Mouse (Mus musculus) heart, adult 2 months (tissue): ENCODE results near the gene Wnt8b. TPM values are rescaled to one million over a fixed set of nuclear protein-coding genes. Genes with fewer than 3 reads are reported as not detected.

ENCODE experiments used
- DNase-seq, 2 experiments: peaks; one replicate each; pipeline ENCODE4 v3.0.0; 2021
- H3K27ac ChIP-seq: fragments of 200-600 bp; 2 replicates; pipeline ENCODE4 v1.8.1; 2022
- H3K27me3 ChIP-seq: fragments of 200-500 bp; 2 replicates; pipeline ENCODE4 v1.6.1; 2012; ENCODE audit warnings: mild to moderate bottlenecking, low read length, inconsistent platforms, mixed read lengths; ENCODE audit not compliant: control insufficient read depth, insufficient read depth
- H3K36me3 ChIP-seq: fragments of 200-500 bp; 2 replicates; pipeline ENCODE4 v1.6.1; 2012; ENCODE audit warnings: low read length, inconsistent platforms; ENCODE audit not compliant: control insufficient read depth, insufficient read depth
- H3K4me1 ChIP-seq: fragments of 200-500 bp; 2 replicates; pipeline ENCODE4 v1.6.1; 2011; ENCODE audit warnings: low read length; ENCODE audit not compliant: control insufficient read depth, insufficient read depth
- H3K4me3 ChIP-seq: fragments of 200-600 bp; 2 replicates; pipeline ENCODE4 v1.8.1; 2022
- H3K79me2 ChIP-seq: fragments of 200-500 bp; replicated peaks from 2 replicates; pipeline ENCODE4 v1.6.1; 2012; ENCODE audit warnings: mild to moderate bottlenecking, inconsistent platforms, low read length, moderate library complexity, mixed read lengths; ENCODE audit not compliant: control insufficient read depth, insufficient read depth
- H3K9ac ChIP-seq: fragments of 200-500 bp; 2 replicates; pipeline ENCODE4 v1.6.1; 2012; ENCODE audit warnings: low read depth, mild to moderate bottlenecking, control low read depth, inconsistent platforms, low read length, mixed read lengths
- CTCF ChIP-seq: fragments of 200-600 bp; IDR thresholded peaks from 2 replicates; pipeline ENCODE4 v1.8.1; 2022; ENCODE audit warnings: antibody characterized with exemption, mild to moderate bottlenecking, moderate library complexity
- EP300 ChIP-seq: fragments of 200-500 bp; IDR thresholded peaks from 2 replicates; pipeline ENCODE4 v1.6.1; 2011; ENCODE audit warnings: low read depth, low read length, control low read depth; ENCODE audit not compliant: insufficient read depth
- POLR2A ChIP-seq: fragments of 200-500 bp; IDR thresholded peaks from 2 replicates; pipeline ENCODE4 v1.6.1; 2011; ENCODE audit warnings: mild to moderate bottlenecking, low read depth, low read length, control low read depth; ENCODE audit not compliant: insufficient read depth
- WGBS: fragments of 180-500 bp; shearing (Covaris S2); methylation state at CpG from one replicate; pipeline ENCODE4 v1.1.7; 2018; 5-methylcytosine and 5-hydroxymethylcytosine counted together
- intact Hi-C: fragments of 180-260 bp; cut with DNase I; formaldehyde crosslinking; loops from one replicate; pipeline ENCODE4 v1.15.1; 2025
- polyA plus RNA-seq: library from polyadenylated mRNA; depleted of rRNA; stranded (reverse); fragments of >200 nt; gene quantifications from 2 replicates; pipeline ENCODE4 v1.2.3, GENCODE M21; 2012
- total RNA-seq, 2 experiments: library from RNA; stranded (reverse); gene quantifications; 2 replicates each; pipeline ENCODE4 v1.2.3; 2021

The Wnt8b gene
- total and polyA plus RNA-seq, 3 experiments, result not detected

DNA sequence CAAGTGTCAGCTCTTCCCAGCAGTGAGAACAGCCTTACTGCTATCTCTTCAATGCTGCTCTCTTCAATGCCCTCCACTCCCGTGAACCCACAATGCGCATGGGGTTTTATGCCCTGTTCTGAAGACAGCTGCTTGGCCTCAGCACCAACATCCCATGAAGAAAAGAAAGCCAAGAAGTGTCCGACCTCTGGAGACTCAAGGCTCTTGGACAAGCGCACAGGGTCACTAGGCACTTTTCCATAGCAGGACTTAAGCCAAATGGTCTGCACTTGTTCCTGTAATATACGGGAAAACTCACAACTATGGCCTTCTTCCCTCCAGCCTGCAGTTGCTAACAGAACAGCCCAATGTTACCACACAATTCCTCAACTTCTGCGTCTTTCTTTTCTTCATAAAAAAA, 18.0 kb upstream of the Wnt8b start:
- 73% methylated on average over 6 of the region's 6 CpGs for WGBS
- TF ChIP-seq EP300, result no peak
- no peak for TF ChIP-seq POLR2A
- TF ChIP-seq CTCF, result no peak
- H3K9ac ChIP-seq, result no peak overlapping the region
- no peak overlapping the region for H3K27ac ChIP-seq
- intact Hi-C loops, result no loop called here
- DNase-seq, result peak in 1 of 2 experiments; percentile 35
- no peak overlapping the region for H3K4me3 ChIP-seq
- H3K4me1 ChIP-seq, result no peaks in the 10 kb centered on the region
- H3K36me3 ChIP-seq, result no peaks in the 10 kb centered on the region
- no peaks in the 10 kb centered on the region for H3K79me2 ChIP-seq
- H3K27me3 ChIP-seq, result no peaks in the 10 kb centered on the region

DNA sequence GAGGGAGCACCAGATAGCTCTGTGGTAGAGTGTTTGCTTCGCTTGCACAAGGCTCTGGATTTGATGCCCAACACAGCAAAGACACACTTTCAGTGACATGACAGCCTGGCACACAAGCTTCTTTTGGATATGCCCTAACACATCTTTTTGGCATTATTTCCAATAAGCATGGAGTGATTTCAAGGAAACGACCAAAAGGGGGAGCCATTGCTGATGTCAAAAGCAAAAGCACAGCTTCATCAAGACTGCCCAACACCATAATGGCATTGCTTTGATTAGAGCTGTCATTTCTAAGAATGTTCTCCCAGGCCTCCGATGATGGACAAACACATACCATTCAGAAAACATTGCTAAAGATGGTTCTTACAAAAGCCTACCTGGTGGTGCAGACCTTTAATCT, 16.7 kb upstream of the Wnt8b start:
- Histone ChIP-seq H3K79me2 (no peaks in the 10 kb centered on the region), H3K9ac (no peak overlapping the region), H3K27ac (no peak overlapping the region), H3K36me3 (no peaks in the 10 kb centered on the region), H3K27me3 (no peaks in the 10 kb centered on the region), H3K4me1 (no peaks in the 10 kb centered on the region), H3K4me3 (no peak overlapping the region)
- WGBS, result 47% methylated on average over 3 of the region's 3 CpGs
- DNase-seq, result no peak
- no peak for TF ChIP-seq EP300
- peak; percentile 20 for TF ChIP-seq CTCF
- TF ChIP-seq POLR2A, result no peak
- intact Hi-C loops, result no loop called here

DNA sequence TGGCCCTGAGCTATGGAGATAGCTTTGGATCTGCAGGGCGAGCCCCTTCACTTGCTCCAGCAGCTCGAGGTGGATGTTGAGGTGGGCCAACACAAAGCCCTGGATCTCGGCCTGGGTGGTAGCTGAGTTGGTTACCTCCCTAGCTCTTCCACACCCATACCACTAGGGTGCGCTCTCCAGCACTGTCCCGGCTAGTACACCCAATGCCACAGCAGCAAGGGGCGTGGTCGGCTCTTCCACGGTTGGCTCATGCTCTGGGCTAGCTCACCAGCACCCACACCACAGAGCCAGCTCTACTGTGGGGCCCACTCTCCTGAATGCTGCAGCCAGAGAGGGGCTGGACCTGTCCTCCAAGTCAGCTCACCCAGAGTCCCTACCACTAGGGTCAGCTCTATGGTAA, 6.0 kb upstream of the Wnt8b start:
- Histone ChIP-seq H3K4me3 (no peak overlapping the region), H3K36me3 (no peaks in the 10 kb centered on the region), H3K27me3 (no peaks in the 10 kb centered on the region), H3K9ac (no peak overlapping the region), H3K79me2 (no peaks in the 10 kb centered on the region), H3K27ac (no peak overlapping the region), H3K4me1 (no peaks in the 10 kb centered on the region)
- TF ChIP-seq POLR2A (no peak), CTCF (peak; percentile 56)
- intact Hi-C loops, result no loop called here
- 16% methylated on average over 8 of the region's 8 CpGs for WGBS
- peak in 1 of 2 experiments; percentile 28 for DNase-seq

GRCm38 (mm10) chr19:44496511-44496910, 3.2 kb downstream of the Wnt8b start:
- Histone ChIP-seq H3K4me3 (no peak overlapping the region), H3K9ac (no peak overlapping the region), H3K4me1 (no peaks in the 10 kb centered on the region), H3K27me3 (no peaks in the 10 kb centered on the region), H3K79me2 (no peaks in the 10 kb centered on the region), H3K27ac (no peak overlapping the region), H3K36me3 (no peaks in the 10 kb centered on the region)
- no peak for TF ChIP-seq EP300
- TF ChIP-seq CTCF, result no peak
- TF ChIP-seq POLR2A, result no peak
- intact Hi-C loops, result no loop called here
- 46% methylated on average over 8 of the region's 8 CpGs for WGBS
- no peak for DNase-seq

DNA sequence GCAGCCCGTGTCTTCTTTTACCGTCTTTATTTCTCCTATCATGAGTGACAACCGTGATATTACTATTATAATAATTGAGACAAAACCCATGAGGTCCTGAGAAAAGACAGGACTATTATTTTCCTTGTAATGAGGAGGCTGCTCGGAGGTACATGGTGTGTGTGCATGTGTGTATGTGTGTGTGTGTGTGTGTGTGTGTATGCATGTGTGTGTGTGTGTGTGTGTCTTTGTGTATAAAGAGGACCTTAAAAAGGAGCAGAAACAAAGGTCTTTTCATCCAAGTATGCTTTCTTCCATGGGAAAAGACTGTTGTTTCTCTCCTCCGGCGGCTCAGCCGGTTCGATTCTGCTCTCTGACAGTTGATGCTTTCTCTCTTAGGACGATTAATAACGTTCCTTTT, 3.7 kb downstream of the Wnt8b start:
- Histone ChIP-seq H3K9ac (no peak overlapping the region), H3K4me1 (no peaks in the 10 kb centered on the region), H3K79me2 (no peaks in the 10 kb centered on the region), H3K27ac (no peak overlapping the region), H3K4me3 (no peak overlapping the region), H3K36me3 (no peaks in the 10 kb centered on the region), H3K27me3 (no peaks in the 10 kb centered on the region)
- 73% methylated on average over 10 of the region's 10 CpGs for WGBS
- intact Hi-C loops, result no loop called here
- TF ChIP-seq CTCF (no peak), POLR2A (no peak), EP300 (no peak)
- no peak for DNase-seq

GRCm38 (mm10) chr19:44498936-44499335, 5.7 kb downstream of the Wnt8b start:
- Histone ChIP-seq H3K9ac (no peak overlapping the region), H3K36me3 (no peaks in the 10 kb centered on the region), H3K27ac (no peak overlapping the region), H3K27me3 (no peaks in the 10 kb centered on the region), H3K4me3 (no peak overlapping the region), H3K4me1 (no peaks in the 10 kb centered on the region), H3K79me2 (no peaks in the 10 kb centered on the region)
- TF ChIP-seq EP300, result no peak
- TF ChIP-seq POLR2A, result no peak
- no peak for TF ChIP-seq CTCF
- intact Hi-C loops, result no loop called here
- 62% methylated on average over 6 of the region's 6 CpGs for WGBS
- no peak for DNase-seq

DNA sequence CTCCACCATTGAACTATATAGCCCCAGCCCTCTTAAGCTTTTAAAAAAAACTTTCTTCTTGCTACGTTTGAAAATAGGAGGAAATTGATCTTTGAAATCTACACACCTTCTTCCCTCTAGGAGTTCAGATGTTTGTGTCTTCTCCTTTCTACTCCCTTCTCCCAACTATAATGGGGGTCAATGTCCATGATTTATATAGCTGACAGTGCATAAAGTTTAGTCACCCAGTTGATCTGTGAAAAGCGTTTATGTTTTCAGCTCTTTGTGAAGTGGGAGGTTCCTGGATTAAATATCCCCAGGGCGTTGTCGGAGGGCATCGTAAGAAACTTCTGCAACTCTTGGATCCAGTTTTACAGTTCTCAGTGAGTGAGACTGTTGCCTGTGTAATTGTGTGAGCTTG, 7.0 kb downstream of the Wnt8b start:
- Histone ChIP-seq H3K9ac (no peak overlapping the region), H3K36me3 (no peaks in the 10 kb centered on the region), H3K27me3 (no peaks in the 10 kb centered on the region), H3K4me3 (no peak overlapping the region), H3K4me1 (no peaks in the 10 kb centered on the region), H3K27ac (no peak overlapping the region), H3K79me2 (no peaks in the 10 kb centered on the region)
- TF ChIP-seq EP300 (no peak), CTCF (no peak), POLR2A (no peak)
- WGBS, result 73% methylated on average over 5 of the region's 5 CpGs
- intact Hi-C loops, result no loop called here
- no peak for DNase-seq
